Mouse (Mus musculus): ENCODE data around the gene Dpt.
A peak's percentile ranks its signal among the peaks of the same experiment; 100 is the strongest.

DNA sequence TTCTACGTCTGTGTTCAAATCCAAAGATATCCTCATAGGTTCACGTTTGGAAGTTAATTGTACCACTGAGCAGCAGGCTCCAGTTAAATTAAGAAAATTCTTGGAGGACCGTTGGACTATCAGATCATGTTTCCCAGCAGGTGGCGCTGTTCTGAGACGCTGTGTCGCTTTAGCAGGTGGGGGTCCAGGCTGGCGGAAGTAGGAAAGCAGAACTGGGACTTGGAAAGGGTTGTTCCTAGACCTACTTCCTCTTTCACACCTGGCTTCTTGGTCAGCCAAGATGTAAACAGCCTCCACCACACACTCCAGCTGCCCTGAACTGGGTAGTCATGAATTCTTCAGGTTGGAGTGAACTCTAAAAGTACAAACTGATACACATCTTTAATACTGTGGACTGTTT lies 74.2 kb downstream of the Dpt start:
- TF ChIP-seq CTCF (IDR thresholded peaks at IDR 0.05; ENCODE audit: borderline replicate concordance, extremely low read depth, insufficient read depth, insufficient read length): peak; percentile 40; the same call in 1 of the 2 replicates
- TF ChIP-seq POLR2A (IDR thresholded peaks at IDR 0.05; ENCODE audit: borderline replicate concordance, extremely low read depth, insufficient read depth, insufficient read length, poor library complexity, severe bottlenecking): no peak

Data from brain, embryonic 14.5 days (tissue).